Mouse (Mus musculus): ENCODE results near the gene Sptan1. TPM values are rescaled to one million over a fixed set of nuclear protein-coding genes. Genes with fewer than 3 reads are reported as not detected.

The Sptan1 gene
- total RNA-seq, 2 experiments from 2014 or later = 824 to 881 TPM

Small RNA genes lying within 50 kb of the gene (microRNA-seq; reads per million reads assigned to microRNA genes)
- 0 to 0.42 reads per million in 2 experiments for gene Mir6997

Other genes with a start within 250 kb of the Sptan1 start
- under 1 TPM; 0.58 to 0.75 TPM for gene Gm13420, start 213.9 kb upstream of the Sptan1 start, total RNA-seq (2021)
- not detected for gene Gm13547, start 206.2 kb upstream of the Sptan1 start, total RNA-seq (2021)
- gene Coq4, start 178.1 kb upstream of the Sptan1 start, total RNA-seq (2021) = 10 to 100 TPM; 23.3 to 28.9 TPM
- 10 to 100 TPM; 39.9 to 46.6 TPM for gene Trub2, start 177.1 kb upstream of the Sptan1 start, total RNA-seq (2021)
- gene Slc27a4, start 162.9 kb upstream of the Sptan1 start, total RNA-seq (2021) = 10 to 100 TPM; 69.6 to 70.5 TPM
- gene Urm1, start 145.5 kb upstream of the Sptan1 start, total RNA-seq (2021) = 10 to 100 TPM; 36.6 to 49.5 TPM
- 1 to 10 TPM; 6.6 to 7.7 TPM for gene Cercam, start 96.4 kb upstream of the Sptan1 start, total RNA-seq (2021)
- gene Odf2, start 76.3 kb upstream of the Sptan1 start, total RNA-seq (2021) = 100 to 1,000 TPM; 101 to 114 TPM
- 10 to 100 TPM; 38.7 to 45.5 TPM for gene Gle1, start 30.1 kb upstream of the Sptan1 start, total RNA-seq (2021)
- gene Wdr34, start 83.3 kb downstream of the Sptan1 start, total RNA-seq (2021) = 10 to 100 TPM; 31.8 to 34.0 TPM
- gene Set, start 91.8 kb downstream of the Sptan1 start, total RNA-seq (2021) = 100 to 1,000 TPM; 189 to 193 TPM
- gene Pkn3, start 112.1 kb downstream of the Sptan1 start, total RNA-seq (2021) = 1 to 10 TPM; 1.1 to 2.0 TPM
- 1 to 10 TPM; 9.4 to 9.5 TPM for gene Zdhhc12, start 128.1 kb downstream of the Sptan1 start, total RNA-seq (2021)
- 100 to 1,000 TPM; 189 to 198 TPM for gene Zer1, start 159.0 kb downstream of the Sptan1 start, total RNA-seq (2021)
- 10 to 100 TPM; 58.5 to 61.7 TPM for gene Tbc1d13, start 168.2 kb downstream of the Sptan1 start, total RNA-seq (2021)
- 10 to 100 TPM; 21.3 to 21.9 TPM for gene Endog, start 205.9 kb downstream of the Sptan1 start, total RNA-seq (2021)
- gene Spout1, start 212.9 kb downstream of the Sptan1 start, total RNA-seq (2021) = 10 to 100 TPM; 34.5 to 37.2 TPM
- gene Kyat1, start 240.3 kb downstream of the Sptan1 start, total RNA-seq (2021) = 10 to 100 TPM; 16.0 to 16.2 TPM

Data from layer of hippocampus, postnatal 36 days (tissue).